Mouse (Mus musculus) forebrain, embryonic 13.5 days (tissue): ENCODE results near the gene Scaf1. TPM values are rescaled to one million over a fixed set of nuclear protein-coding genes. Genes with fewer than 3 reads are reported as not detected.

ENCODE experiments used
- ATAC-seq: fragments of 200-750 bp; cut with Nextera tagmentation; 2 replicates; pipeline ENCODE4 v1.8.0; 2017
- H3K27ac ChIP-seq: fragments of 300-500 bp; sonication (generic); 2 replicates; pipeline ENCODE4 v1.5.1; 2015; ENCODE audit warnings: inconsistent platforms, mild to moderate bottlenecking, moderate library complexity
- H3K27me3 ChIP-seq: fragments of 300-500 bp; sonication (generic); 2 replicates; pipeline ENCODE4 v1.6.1; 2015; ENCODE audit warnings: mild to moderate bottlenecking, inconsistent platforms
- H3K36me3 ChIP-seq: fragments of 300-500 bp; sonication (generic); 2 replicates; pipeline ENCODE4 v1.6.1; 2015; ENCODE audit warnings: mild to moderate bottlenecking, inconsistent platforms; ENCODE audit not compliant: poor library complexity, severe bottlenecking
- H3K4me1 ChIP-seq: fragments of 300-500 bp; sonication (generic); 2 replicates; pipeline ENCODE4 v1.6.1; 2015; ENCODE audit warnings: inconsistent platforms
- H3K4me2 ChIP-seq: fragments of 300-500 bp; sonication (generic); 2 replicates; pipeline ENCODE4 v1.6.1; 2015; ENCODE audit warnings: inconsistent platforms, mild to moderate bottlenecking, moderate library complexity
- H3K4me3 ChIP-seq: fragments of 300-500 bp; sonication (generic); 2 replicates; pipeline ENCODE4 v1.5.1; 2015; ENCODE audit warnings: mild to moderate bottlenecking, inconsistent platforms
- H3K9ac ChIP-seq: fragments of 300-500 bp; sonication (generic); 2 replicates; pipeline ENCODE4 v1.6.1; 2015; ENCODE audit warnings: mild to moderate bottlenecking, inconsistent platforms
- H3K9me3 ChIP-seq: fragments of 300-500 bp; sonication (generic); replicated peaks from 2 replicates; pipeline ENCODE4 v1.6.1; 2016; ENCODE audit warnings: inconsistent platforms
- WGBS: fragments of 180-500 bp; shearing (Covaris S2); methylation state at CpG from one replicate; pipeline ENCODE4 v1.1.7; 2015; 5-methylcytosine and 5-hydroxymethylcytosine counted together
- polyA plus RNA-seq: library from polyadenylated mRNA; unstranded; fragments of >200 nt; fragmentation: Nextera tagmentation; extraction: Ambion mirVana; gene quantifications from 2 replicates; pipeline ENCODE4 v1.2.1, GENCODE M21; 2015

Scaf1 gene
- polyA plus RNA-seq, 1 experiment from 2014 or later = 35.8 TPM

- H3K4me2 ChIP-seq = no peak overlapping the region
- no peak overlapping the region for H3K9ac ChIP-seq
- H3K27ac ChIP-seq = no peak overlapping the region
- ATAC-seq = no peak
- peaks cover 18% of the 10 kb centered on the region for H3K4me1 ChIP-seq
- WGBS = 76% methylated on average over 9 of the region's 9 CpGs
- no peaks in the 10 kb centered on the region for H3K9me3 ChIP-seq
- H3K27me3 ChIP-seq = peaks cover 26% of the 10 kb centered on the region
- H3K4me3 ChIP-seq = no peak overlapping the region
- no peaks in the 10 kb centered on the region for H3K36me3 ChIP-seq
Measured at GRCm38 (mm10) chr7:45020225-45020624, 4.1 kb upstream of the Scaf1 start.

DNA sequence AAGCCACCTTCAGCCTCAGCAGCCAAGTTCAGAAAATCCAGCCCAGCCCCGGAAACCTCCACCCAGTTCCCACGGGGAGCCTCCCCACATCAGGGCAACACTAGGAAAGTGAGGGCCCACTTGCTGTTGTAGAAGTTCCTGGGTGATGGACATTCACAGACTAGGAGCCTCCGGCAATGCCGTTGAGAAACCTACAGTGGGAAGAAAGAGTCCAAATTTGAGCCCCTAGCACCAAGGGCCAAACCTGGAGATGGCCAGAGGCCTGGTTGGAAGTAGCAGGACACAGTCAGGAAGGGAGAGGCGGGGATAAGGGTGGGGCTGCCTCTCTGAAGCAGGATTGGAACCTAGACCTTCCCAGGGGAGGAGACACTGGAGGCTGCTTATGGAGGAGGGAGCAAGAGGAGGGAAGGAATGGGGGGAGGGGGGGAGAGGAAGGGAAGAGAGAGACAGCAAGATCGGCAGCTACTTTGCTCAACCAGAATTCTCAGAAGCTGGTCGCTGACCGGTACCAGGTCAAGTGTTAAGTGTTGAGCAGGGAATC lies 2.9 kb upstream of the Scaf1 start:
- H3K27ac ChIP-seq = no peak overlapping the region
- H3K4me1 ChIP-seq = peaks cover 29% of the 10 kb centered on the region
- H3K9ac ChIP-seq = no peak overlapping the region
- H3K27me3 ChIP-seq = peaks cover 26% of the 10 kb centered on the region
- ATAC-seq = no peak
- no peaks in the 10 kb centered on the region for H3K36me3 ChIP-seq
- no peaks in the 10 kb centered on the region for H3K9me3 ChIP-seq
- peak overlapping the region; percentile 77; the same call in 1 of the 2 replicates for H3K4me2 ChIP-seq
- H3K4me3 ChIP-seq = no peak overlapping the region
- WGBS = 45% methylated on average over 8 of the region's 8 CpGs

DNA sequence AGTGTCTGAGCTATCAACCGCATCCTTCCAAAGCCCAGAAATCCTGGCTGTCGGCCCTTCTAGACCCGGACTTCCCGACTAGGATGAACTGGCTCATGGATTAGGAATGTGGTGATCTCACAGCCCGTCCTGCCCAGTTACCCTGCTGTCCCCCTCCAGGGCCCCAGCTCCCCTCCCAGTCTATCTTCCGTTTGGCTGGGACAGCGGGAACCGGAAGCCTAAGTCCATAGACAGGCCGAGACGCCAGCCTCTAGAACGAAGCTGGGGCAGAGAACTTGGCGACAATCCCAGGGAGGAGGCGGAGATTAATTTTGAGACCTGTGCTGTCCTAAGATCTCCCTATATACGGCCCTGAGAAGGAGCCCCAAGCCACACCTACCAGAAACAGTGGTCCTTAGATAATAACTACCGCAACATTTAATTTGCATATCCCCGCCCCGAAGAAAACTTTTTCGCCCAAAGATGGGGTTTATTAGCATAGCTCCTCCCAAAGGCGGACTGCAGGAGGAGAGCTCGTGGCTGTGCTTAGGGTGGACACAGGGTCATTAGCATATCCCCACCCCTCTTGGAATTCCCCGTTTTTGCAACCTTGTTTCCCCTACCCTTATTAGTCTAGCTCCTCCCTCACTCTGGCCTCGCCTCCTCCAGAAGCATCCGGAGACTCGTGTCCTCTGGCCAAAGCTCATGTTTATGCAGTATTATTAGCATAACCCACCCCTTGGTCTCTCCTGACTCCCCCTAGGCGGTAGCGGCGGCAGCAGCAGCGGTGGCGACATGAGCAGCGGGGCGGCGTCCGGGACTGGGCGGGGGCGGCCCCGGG lies 1.3 kb upstream of the Scaf1 start, which contains the start of gene Rras:
Gene Rras (plus strand): TSS at position 720 of the 820 bp plus-strand sequence.
- H3K27ac ChIP-seq = peak within 1 kb of the TSS; percentile 85
- H3K36me3 ChIP-seq = peaks cover 12% of the 10 kb centered on the region
- H3K9me3 ChIP-seq = no peaks in the 10 kb centered on the region
- peak within 1 kb of the TSS; percentile 65 for H3K9ac ChIP-seq
- peak; percentile 70 for ATAC-seq
- H3K4me1 ChIP-seq = peaks cover 37% of the 10 kb centered on the region
- peak within 1 kb of the TSS; percentile 47 for H3K4me3 ChIP-seq
- peaks cover 26% of the 10 kb centered on the region for H3K27me3 ChIP-seq
- H3K4me2 ChIP-seq = peak within 1 kb of the TSS; percentile 77
- under 1% methylated on average over 36 of the region's 36 CpGs for WGBS

- Histone ChIP-seq H3K36me3 (peaks cover 19% of the 10 kb centered on the region), H3K27me3 (peaks cover 26% of the 10 kb centered on the region), H3K4me1 (peaks cover 37% of the 10 kb centered on the region), H3K4me3 (peak overlapping the region; percentile 47), H3K9me3 (no peaks in the 10 kb centered on the region), H3K9ac (peak overlapping the region; percentile 60), H3K4me2 (peak overlapping the region; percentile 77), H3K27ac (peak overlapping the region; percentile 85)
- 4% methylated on average over 4 of the region's 4 CpGs for WGBS
- no peak for ATAC-seq
Measured at GRCm38 (mm10) chr7:45016761-45017160, 598 bp upstream of the Scaf1 start.

DNA sequence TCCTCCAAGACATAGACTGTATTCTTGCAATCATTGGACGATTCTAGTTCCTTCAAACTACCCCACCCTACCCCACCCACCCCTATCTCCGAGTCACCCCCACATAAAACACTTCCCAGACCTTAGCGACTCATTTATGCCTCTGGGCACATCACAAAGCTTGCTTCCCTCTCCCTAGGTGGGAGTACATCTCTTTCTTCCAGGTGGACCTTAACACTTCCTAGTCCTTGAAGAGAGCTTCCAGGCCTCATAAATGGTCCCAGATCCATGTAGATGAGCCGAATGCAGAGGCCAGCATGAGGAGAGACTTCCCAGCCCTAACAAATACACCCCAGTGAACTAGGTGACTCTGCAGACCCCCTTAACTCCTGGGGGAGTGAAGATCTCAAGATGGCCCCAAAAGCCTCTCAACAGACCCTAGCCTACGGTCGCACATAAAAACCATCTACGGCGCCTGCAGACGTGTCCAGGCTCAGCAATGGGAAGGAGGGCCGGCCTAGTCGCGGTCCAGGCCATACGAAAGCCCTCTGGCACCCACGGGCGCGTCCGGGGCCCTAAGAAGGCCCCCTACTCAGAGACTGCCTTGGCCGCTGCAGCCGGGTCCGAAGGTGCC lies 713 bp downstream of the Scaf1 start:
- peaks cover 37% of the 10 kb centered on the region for H3K4me1 ChIP-seq

DNA sequence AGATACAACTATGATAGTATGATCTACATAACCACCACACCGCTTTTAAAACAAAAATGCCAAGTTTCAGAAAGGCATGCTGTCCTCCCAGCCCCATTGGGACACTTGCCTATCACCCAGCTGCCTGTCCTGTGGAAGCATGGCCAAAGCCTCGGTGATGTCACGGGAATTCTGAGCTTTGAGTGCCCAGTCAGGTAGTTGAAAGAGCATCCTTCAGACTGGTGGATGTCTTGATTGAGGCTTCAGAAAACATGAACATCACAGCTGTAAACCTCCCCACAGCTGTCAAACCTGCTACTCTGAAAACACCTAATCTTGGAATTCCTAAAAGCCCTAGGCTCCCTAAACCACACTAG lies 2.1 kb downstream of the Scaf1 start:
- peaks cover 37% of the 10 kb centered on the region for H3K4me1 ChIP-seq
- H3K4me2 ChIP-seq = peak overlapping the region; percentile 77
- no peaks in the 10 kb centered on the region for H3K9me3 ChIP-seq
- H3K36me3 ChIP-seq = peaks cover 44% of the 10 kb centered on the region
- no peak overlapping the region for H3K27ac ChIP-seq
- H3K4me3 ChIP-seq = 0 out of 2 replicates have a peak overlapping the region, but pooled peaks have one; percentile 3
- 0 out of 2 replicates have a peak overlapping the region, but pooled peaks have one; percentile 12 for H3K9ac ChIP-seq
- WGBS = 98% methylated on average over 3 of the region's 3 CpGs
- peaks cover 12% of the 10 kb centered on the region for H3K27me3 ChIP-seq
- ATAC-seq = no peak

More for the DNA sequence above, 713 bp downstream of the Scaf1 start:
- peak overlapping the region; percentile 97 for H3K9ac ChIP-seq
- H3K9me3 ChIP-seq = no peaks in the 10 kb centered on the region
- peaks cover 26% of the 10 kb centered on the region for H3K27me3 ChIP-seq
- H3K4me3 ChIP-seq = peak overlapping the region; percentile 96
- H3K36me3 ChIP-seq = peaks cover 30% of the 10 kb centered on the region
- H3K27ac ChIP-seq = peak overlapping the region; percentile 66
- WGBS = 2% methylated on average over 20 of the region's 20 CpGs
- peak overlapping the region; percentile 77 for H3K4me2 ChIP-seq
- no peak; the same call in 1 of the 2 replicates for ATAC-seq

DNA sequence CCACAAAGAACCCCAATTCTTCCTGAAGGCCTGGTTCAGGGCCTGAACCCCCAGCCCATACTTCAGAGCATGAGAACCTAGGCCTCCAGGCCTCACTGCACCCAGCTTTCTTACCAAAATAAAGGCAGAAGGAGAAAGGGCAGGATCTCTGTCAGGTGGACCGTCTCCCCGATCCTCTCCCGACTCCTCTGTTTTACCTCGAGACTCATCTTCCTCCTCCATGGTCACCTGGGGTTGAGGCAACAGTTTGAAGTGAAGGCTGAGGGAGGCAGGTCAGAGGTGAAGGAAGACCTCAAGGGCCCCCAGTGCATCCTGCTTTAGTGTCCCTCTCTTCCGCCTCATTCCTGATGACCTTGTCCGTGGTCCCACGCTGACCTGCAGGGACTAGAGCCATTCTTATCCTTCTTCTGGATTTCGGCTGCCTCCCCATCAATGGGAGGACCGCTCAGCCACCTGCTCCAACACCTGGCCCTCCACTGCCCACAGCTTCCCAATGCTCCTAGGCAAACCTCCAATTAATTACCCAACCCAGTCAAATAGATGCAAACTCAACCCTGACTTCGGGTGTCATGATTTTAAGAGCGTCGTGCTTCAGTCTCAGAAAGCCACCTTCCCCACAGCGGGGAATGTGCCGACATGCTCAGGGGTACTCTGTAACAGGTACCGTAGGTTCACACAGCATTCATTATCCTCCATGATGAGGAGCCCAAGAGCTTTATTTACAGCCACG lies 2.6 kb downstream of the Scaf1 start:
- no peak for ATAC-seq
- Histone ChIP-seq H3K4me3 (0 out of 2 replicates have a peak overlapping the region, but pooled peaks have one; percentile 3), H3K27ac (no peak overlapping the region), H3K4me1 (peaks cover 37% of the 10 kb centered on the region), H3K9ac (0 out of 2 replicates have a peak overlapping the region, but pooled peaks have one; percentile 12), H3K9me3 (no peaks in the 10 kb centered on the region), H3K4me2 (no peak overlapping the region), H3K36me3 (peaks cover 50% of the 10 kb centered on the region), H3K27me3 (peaks cover 7% of the 10 kb centered on the region; the same call in 1 of the 2 replicates)
- WGBS = 96% methylated on average over 16 of the region's 16 CpGs

DNA sequence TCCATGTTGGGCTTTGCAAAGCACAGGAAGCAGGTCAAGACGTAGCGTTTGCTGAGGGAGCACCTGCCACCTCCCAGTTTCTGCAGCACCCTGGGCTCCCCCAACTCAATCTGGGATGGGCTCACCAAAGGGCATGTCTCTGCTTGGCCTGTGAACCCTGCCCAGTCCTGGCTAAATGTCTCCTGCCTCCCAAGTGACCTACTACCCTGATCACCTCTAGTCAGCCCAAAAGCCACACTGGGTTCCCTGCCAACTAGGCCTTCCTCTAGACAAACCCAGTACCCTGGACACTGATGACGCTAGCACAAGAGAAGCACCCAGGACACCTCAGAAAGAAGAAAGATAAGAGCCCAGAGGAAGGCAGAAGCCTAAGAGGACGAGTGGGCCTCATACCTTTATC lies 3.3 kb downstream of the Scaf1 start:
- ATAC-seq = no peak
- no peak overlapping the region for H3K9ac ChIP-seq
- no peak overlapping the region for H3K4me3 ChIP-seq
- no peaks in the 10 kb centered on the region for H3K9me3 ChIP-seq
- 84% methylated on average over 4 of the region's 4 CpGs for WGBS
- H3K4me2 ChIP-seq = no peak overlapping the region
- peaks cover 1% of the 10 kb centered on the region; the same call in 1 of the 2 replicates for H3K27me3 ChIP-seq
- H3K4me1 ChIP-seq = peaks cover 31% of the 10 kb centered on the region
- peaks cover 57% of the 10 kb centered on the region for H3K36me3 ChIP-seq
- H3K27ac ChIP-seq = no peak overlapping the region

GRCm38 (mm10) chr7:45012011-45012410 lies 4.2 kb downstream of the Scaf1 start:
- no peak for ATAC-seq
- WGBS = 96% methylated on average over 6 of the region's 6 CpGs
- H3K4me3 ChIP-seq = peak overlapping the region; percentile 1; the same call in 1 of the 2 replicates
- peaks cover 65% of the 10 kb centered on the region for H3K36me3 ChIP-seq
- no peaks in the 10 kb centered on the region for H3K9me3 ChIP-seq
- H3K27ac ChIP-seq = no peak overlapping the region
- H3K4me1 ChIP-seq = peaks cover 24% of the 10 kb centered on the region
- H3K27me3 ChIP-seq = no peaks in the 10 kb centered on the region
- no peak overlapping the region for H3K9ac ChIP-seq
- no peak overlapping the region for H3K4me2 ChIP-seq

GRCm38 (mm10) chr7:45008411-45008810 lies 7.8 kb downstream of the Scaf1 start:
- Histone ChIP-seq H3K36me3 (peaks cover 98% of the 10 kb centered on the region), H3K27me3 (no peaks in the 10 kb centered on the region)
- 97% methylated on average over 19 of the region's 19 CpGs for WGBS

DNA sequence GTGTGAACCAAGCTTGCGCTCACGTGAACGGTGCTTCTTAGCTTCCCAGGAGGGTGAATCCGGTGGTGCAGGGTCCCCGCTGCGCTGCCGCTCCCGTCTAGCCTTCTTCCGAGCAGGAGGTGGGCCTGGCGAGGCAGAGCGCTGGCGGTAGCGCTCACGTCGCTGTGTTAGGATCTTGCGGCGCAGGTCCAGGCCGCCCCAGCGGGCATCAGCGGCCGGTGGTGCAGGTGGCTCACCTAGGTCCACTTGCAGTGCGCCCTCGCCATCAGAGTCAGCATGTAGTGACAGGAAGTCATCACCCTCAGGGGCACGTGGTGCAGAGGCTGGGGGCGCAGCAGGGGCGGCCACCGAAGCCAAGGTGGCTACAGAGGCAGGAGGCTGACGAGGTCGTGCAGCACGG lies 8.3 kb downstream of the Scaf1 start:
- H3K36me3 ChIP-seq = peaks cover 98% of the 10 kb centered on the region
- WGBS = 94% methylated on average over 30 of the region's 30 CpGs
- H3K4me1 ChIP-seq = no peaks in the 10 kb centered on the region
- ATAC-seq = no peak
- no peaks in the 10 kb centered on the region for H3K27me3 ChIP-seq
- no peak overlapping the region for H3K27ac ChIP-seq
- no peak overlapping the region for H3K9ac ChIP-seq
- no peak overlapping the region for H3K4me3 ChIP-seq
- no peak overlapping the region for H3K4me2 ChIP-seq
- H3K9me3 ChIP-seq = no peaks in the 10 kb centered on the region

More at GRCm38 (mm10) chr7:45008411-45008810, 7.8 kb downstream of the Scaf1 start:
- no peaks in the 10 kb centered on the region for H3K9me3 ChIP-seq
- 0 out of 2 replicates have a peak overlapping the region, but pooled peaks have one; percentile 5 for H3K9ac ChIP-seq
- ATAC-seq = no peak
- H3K4me1 ChIP-seq = 0 out of 2 replicates have a peak, but pooled peaks cover under 1% of the 10 kb centered on the region
- no peak overlapping the region for H3K4me3 ChIP-seq
- H3K4me2 ChIP-seq = no peak overlapping the region
- H3K27ac ChIP-seq = no peak overlapping the region
